Mouse (Mus musculus) limb, embryonic 10.5 days (tissue): Measurements from ENCODE around the gene Serpinb1a. TPM values are rescaled to one million over a fixed set of nuclear protein-coding genes. Genes with fewer than 3 reads are reported as not detected.

Source experiments
- DNase-seq: peaks from one replicate; pipeline ENCODE4 v3.0.0-alpha.2; 2017; ENCODE audit warnings: low spot score
- H3K27ac ChIP-seq: fragments of 300-500 bp; sonication (generic); 2 replicates; pipeline ENCODE4 v1.5.1; 2016; ENCODE audit warnings: mild to moderate bottlenecking
- H3K27me3 ChIP-seq: fragments of 300-500 bp; sonication (generic); 2 replicates; pipeline ENCODE4 v1.6.1; 2016; ENCODE audit warnings: low read depth, mild to moderate bottlenecking; ENCODE audit not compliant: poor library complexity, severe bottlenecking
- H3K36me3 ChIP-seq: fragments of 300-500 bp; sonication (generic); 2 replicates; pipeline ENCODE4 v1.6.1; 2016; ENCODE audit warnings: mild to moderate bottlenecking, moderate library complexity
- H3K4me1 ChIP-seq: fragments of 300-500 bp; sonication (generic); 2 replicates; pipeline ENCODE4 v1.6.1; 2016
- H3K4me3 ChIP-seq: fragments of 300-500 bp; sonication (generic); 2 replicates; pipeline ENCODE4 v1.5.1; 2016; ENCODE audit warnings: mild to moderate bottlenecking, moderate library complexity
- H3K9me3 ChIP-seq: fragments of 300-500 bp; sonication (generic); replicated peaks from 2 replicates; pipeline ENCODE4 v1.6.1; 2016; ENCODE audit warnings: mild to moderate bottlenecking
- WGBS: fragments of 180-500 bp; shearing (Covaris S2); methylation state at CpG from one replicate; pipeline ENCODE4 v1.1.7; 2016; 5-methylcytosine and 5-hydroxymethylcytosine counted together
- polyA plus RNA-seq: library from polyadenylated mRNA; unstranded; fragments of >200 nt; fragmentation: Nextera tagmentation; extraction: Ambion mirVana; gene quantifications from 2 replicates; pipeline ENCODE4 v1.2.1, GENCODE M21; 2016

The Serpinb1a gene
- polyA plus RNA-seq, 1 experiment from 2014 or later: 2.1 TPM

- Histone ChIP-seq H3K4me1 (no peaks in the 10 kb centered on the region), H3K4me3 (no peak overlapping the region), H3K27ac (no peak overlapping the region), H3K27me3 (no peaks in the 10 kb centered on the region), H3K9me3 (no peaks in the 10 kb centered on the region), H3K36me3 (no peaks in the 10 kb centered on the region)
- 85% methylated on average over 3 of the region's 3 CpGs for WGBS
- DNase-seq: no peak
Observed at GRCm38 (mm10) chr13:32831505-32832273, 19.3 kb downstream of the Serpinb1a start.

- no peak for DNase-seq
- no peaks in the 10 kb centered on the region for H3K27me3 ChIP-seq
- H3K9me3 ChIP-seq: no peaks in the 10 kb centered on the region
- no peaks in the 10 kb centered on the region for H3K36me3 ChIP-seq
- no peaks in the 10 kb centered on the region for H3K4me1 ChIP-seq
- H3K4me3 ChIP-seq: no peak overlapping the region
- WGBS: 87% methylated on average over 4 of the region's 4 CpGs
- no peak overlapping the region for H3K27ac ChIP-seq
Observed at GRCm38 (mm10) chr13:32828886-32829285, 22.1 kb downstream of the Serpinb1a start.

- peak; percentile 63 for DNase-seq
- Histone ChIP-seq H3K27me3 (no peaks in the 10 kb centered on the region), H3K9me3 (no peaks in the 10 kb centered on the region), H3K4me1 (no peaks in the 10 kb centered on the region), H3K4me3 (no peak overlapping the region), H3K36me3 (0 out of 2 replicates have a peak, but pooled peaks cover 3% of the 10 kb centered on the region), H3K27ac (no peak overlapping the region)
- 63% methylated on average over 4 of the region's 4 CpGs for WGBS
Observed at GRCm38 (mm10) chr13:32827951-32828350, 23.0 kb downstream of the Serpinb1a start.

- WGBS: 81% methylated on average over 3 of the region's 3 CpGs
- H3K27ac ChIP-seq: no peak overlapping the region
- no peaks in the 10 kb centered on the region for H3K27me3 ChIP-seq
- H3K36me3 ChIP-seq: peaks cover 8% of the 10 kb centered on the region; the same call in 1 of the 2 replicates
- H3K4me1 ChIP-seq: no peaks in the 10 kb centered on the region
- DNase-seq: no peak
- H3K9me3 ChIP-seq: no peaks in the 10 kb centered on the region
- H3K4me3 ChIP-seq: no peak overlapping the region
Observed at GRCm38 (mm10) chr13:32827111-32827822, 23.7 kb downstream of the Serpinb1a start.

- H3K36me3 ChIP-seq: peaks cover 22% of the 10 kb centered on the region
- no peak overlapping the region for H3K4me3 ChIP-seq
- WGBS: 91% methylated on average over 8 of the region's 8 CpGs
- no peaks in the 10 kb centered on the region for H3K4me1 ChIP-seq
- no peak for DNase-seq
- H3K27me3 ChIP-seq: no peaks in the 10 kb centered on the region
- no peak overlapping the region for H3K27ac ChIP-seq
- H3K9me3 ChIP-seq: no peaks in the 10 kb centered on the region
Observed at GRCm38 (mm10) chr13:32825546-32825945, 25.4 kb downstream of the Serpinb1a start.

- no peak for DNase-seq
- no peak overlapping the region for H3K4me3 ChIP-seq
- H3K27ac ChIP-seq: no peak overlapping the region
- H3K4me1 ChIP-seq: no peaks in the 10 kb centered on the region
- H3K36me3 ChIP-seq: peaks cover 31% of the 10 kb centered on the region
- no peaks in the 10 kb centered on the region for H3K27me3 ChIP-seq
- 86% methylated on average over 6 of the region's 6 CpGs for WGBS
- no peaks in the 10 kb centered on the region for H3K9me3 ChIP-seq
Observed at GRCm38 (mm10) chr13:32824377-32825330, 26.3 kb downstream of the Serpinb1a start.

- WGBS: 88% methylated on average over 6 of the region's 6 CpGs
- Histone ChIP-seq H3K4me1 (no peaks in the 10 kb centered on the region), H3K4me3 (no peak overlapping the region), H3K36me3 (peaks cover 44% of the 10 kb centered on the region), H3K27me3 (no peaks in the 10 kb centered on the region), H3K9me3 (no peaks in the 10 kb centered on the region), H3K27ac (no peak overlapping the region)
- no peak for DNase-seq
Observed at GRCm38 (mm10) chr13:32823126-32823525, 27.9 kb downstream of the Serpinb1a start.

- Histone ChIP-seq H3K27me3 (no peaks in the 10 kb centered on the region), H3K4me1 (no peaks in the 10 kb centered on the region), H3K9me3 (no peaks in the 10 kb centered on the region), H3K4me3 (no peak overlapping the region), H3K36me3 (peaks cover 57% of the 10 kb centered on the region), H3K27ac (no peak overlapping the region)
- 92% methylated on average over 4 of the region's 4 CpGs for WGBS
- no peak for DNase-seq
Observed at GRCm38 (mm10) chr13:32821671-32822070, 29.3 kb downstream of the Serpinb1a start.

GRCm38 (mm10) chr13:32819926-32820325, 31.1 kb downstream of the Serpinb1a start:
- Histone ChIP-seq H3K4me3 (no peak overlapping the region), H3K4me1 (no peaks in the 10 kb centered on the region), H3K27ac (no peak overlapping the region), H3K36me3 (peaks cover 64% of the 10 kb centered on the region), H3K27me3 (no peaks in the 10 kb centered on the region), H3K9me3 (no peaks in the 10 kb centered on the region)
- 96% methylated on average over 5 of the region's 5 CpGs for WGBS
- no peak for DNase-seq

GRCm38 (mm10) chr13:32819241-32819640, 31.7 kb downstream of the Serpinb1a start:
- H3K4me1 ChIP-seq: no peaks in the 10 kb centered on the region

GRCm38 (mm10) chr13:32807624-32808023, 43.4 kb downstream of the Serpinb1a start:
- DNase-seq: no peak
- no peaks in the 10 kb centered on the region for H3K27me3 ChIP-seq
- 91% methylated on average over 3 of the region's 3 CpGs for WGBS
- no peak overlapping the region for H3K27ac ChIP-seq
- H3K36me3 ChIP-seq: peaks cover 41% of the 10 kb centered on the region
- H3K4me1 ChIP-seq: peaks cover 15% of the 10 kb centered on the region
- H3K9me3 ChIP-seq: no peaks in the 10 kb centered on the region
- no peak overlapping the region for H3K4me3 ChIP-seq

More at GRCm38 (mm10) chr13:32819241-32819640, 31.7 kb downstream of the Serpinb1a start:
- no peaks in the 10 kb centered on the region for H3K27me3 ChIP-seq
- peaks cover 67% of the 10 kb centered on the region for H3K36me3 ChIP-seq
- H3K4me3 ChIP-seq: no peak overlapping the region
- no peak for DNase-seq
- 93% methylated on average over 3 of the region's 3 CpGs for WGBS
- H3K9me3 ChIP-seq: no peaks in the 10 kb centered on the region
- H3K27ac ChIP-seq: no peak overlapping the region

GRCm38 (mm10) chr13:32806820-32807219, 44.2 kb downstream of the Serpinb1a start:
- DNase-seq: no peak
- peaks cover 22% of the 10 kb centered on the region for H3K4me1 ChIP-seq
- H3K27ac ChIP-seq: no peak overlapping the region
- H3K27me3 ChIP-seq: no peaks in the 10 kb centered on the region
- WGBS: 88% methylated on average over 7 of the region's 7 CpGs
- H3K9me3 ChIP-seq: no peaks in the 10 kb centered on the region
- H3K36me3 ChIP-seq: peaks cover 41% of the 10 kb centered on the region
- no peak overlapping the region for H3K4me3 ChIP-seq
